18 mouse cellular contexts compared by ENCODE assay signal in the genomic region with DNA sequence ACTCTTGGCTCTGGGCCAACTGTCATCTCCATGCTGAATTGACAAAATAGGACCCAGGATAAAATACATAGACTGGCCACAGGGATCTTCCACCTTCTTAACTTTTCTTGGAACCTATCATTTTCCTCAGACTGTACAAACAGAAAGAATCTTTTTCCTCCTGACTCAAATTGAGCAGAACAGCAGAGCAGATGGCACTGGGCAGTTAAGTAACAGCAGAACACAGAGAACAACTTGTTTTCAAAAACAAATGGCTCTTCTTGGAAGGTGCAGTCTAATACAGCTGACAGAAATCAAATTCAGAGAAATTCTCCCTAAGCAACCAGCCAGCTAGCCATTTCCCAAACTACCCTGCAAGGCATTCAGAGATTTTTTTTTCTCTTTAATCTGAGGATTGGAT.
DNase-seq lines count a peak whose midpoint lies in the region; ATAC-seq lines count a peak whose summit lies in the region.
"Had no signal": no experiment of that assay in that cellular context is flagged by ENCODE, and none has a peak within 500 bp of the region (broad histone marks: within the 10 kb centered on the region; RNA-seq: fewer than 3 reads in every experiment).

No protein-coding gene starts in this region.

- H3K27me3 ChIP-seq in heart, embryonic 11.5 days (ENCODE audit: control insufficient read depth, insufficient read depth, low read length), result no peaks in the 10 kb centered on the region
- H3K27me3 ChIP-seq: lung, embryonic 15.5 days; neural tube, embryonic 12.5 days had no signal

- no peaks in the 10 kb centered on the region for H3K36me3 ChIP-seq in heart, embryonic 11.5 days (ENCODE audit: control insufficient read depth, insufficient read depth, low read length)
- H3K36me3 ChIP-seq: embryonic facial prominence, embryonic 10.5 days; lung, embryonic 15.5 days; neural tube, embryonic 12.5 days had no signal

- no peak overlapping the region for H3K27ac ChIP-seq in heart, embryonic 11.5 days (ENCODE audit: low read depth, low read length)
- H3K27ac ChIP-seq: embryonic facial prominence, embryonic 10.5 days; heart, adult 2 months; hindbrain, embryonic 14.5 days; lung, embryonic 15.5 days; neural tube, embryonic 12.5 days had no signal

- H3K9me3 ChIP-seq in heart, embryonic 11.5 days (replicated peaks; ENCODE audit: control insufficient read depth, low read length), result no peaks in the 10 kb centered on the region
- H3K9me3 ChIP-seq: embryonic facial prominence, embryonic 10.5 days; lung, embryonic 15.5 days; neural tube, embryonic 12.5 days had no signal

- H3K4me1 ChIP-seq in heart, embryonic 11.5 days (ENCODE audit: control insufficient read depth, insufficient read depth, low read length), result no peaks in the 10 kb centered on the region
- H3K4me1 ChIP-seq: embryonic facial prominence, embryonic 10.5 days; lung, embryonic 15.5 days; neural tube, embryonic 12.5 days had no signal

- H3K4me2 ChIP-seq in heart, embryonic 11.5 days, result no peak overlapping the region
- H3K4me2 ChIP-seq: hindbrain, embryonic 14.5 days; liver, embryonic 11.5 days; lung, embryonic 15.5 days; neural tube, embryonic 12.5 days had no signal

- H3K4me3 ChIP-seq in heart, embryonic 11.5 days (ENCODE audit: low read depth, low read length), result no peak overlapping the region
- H3K4me3 ChIP-seq: embryonic facial prominence, embryonic 10.5 days; erythroblast, embryonic 14.5 days; heart, adult 2 months; lung, embryonic 15.5 days; neural tube, embryonic 12.5 days had no signal

- no peak overlapping the region for H3K9ac ChIP-seq in heart, embryonic 11.5 days (ENCODE audit: low read depth, low read length)
- H3K9ac ChIP-seq: hindbrain, embryonic 14.5 days; lung, embryonic 15.5 days; neural tube, embryonic 12.5 days had no signal

- intact Hi-C loops in left cerebral cortex, postnatal 25 days (cut with DNase I), result no loop called here

- no peak for ATAC-seq in heart, embryonic 11.5 days (replicated peaks; ENCODE audit: insufficient number of reproducible peaks, low FRiP score, low TSS enrichment)
- ATAC-seq: intestine, postnatal 0 days had no signal

- peak; percentile 6 to 20 for DNase-seq in frontal cortex, postnatal 36 days (ENCODE audit: low spot score in 2 of 2)
- DNase-seq in frontal cortex, postnatal 14 days (ENCODE audit: low spot score in 2 of 2), result no peak
- peak; percentile 30 for DNase-seq in adipocyte (ENCODE audit: low spot score)
- DNase-seq in layer of hippocampus, adult 11-12 months (ENCODE audit: low spot score), result peak; percentile 55
- DNase-seq in left cerebral cortex, postnatal 25 days (ENCODE audit: low spot score in 2 of 2), result peak; percentile 33 to 48
- DNase-seq in adrenal gland, postnatal 4 days (ENCODE audit: low spot score in 2 of 2), result no peak
- DNase-seq: cerebellum, postnatal 25 days; heart, adult 2 months; heart, postnatal 10 days; kidney, postnatal 10 days had no signal

Comparison
In these comparisons a context has a peak if more than half of its experiments do, and no peak if none do; other contexts are left out.
1. DNase-seq: peak in frontal cortex, postnatal 36 days (2 of 2), adipocyte (single experiment), layer of hippocampus, adult 11-12 months (single experiment) and left cerebral cortex, postnatal 25 days (2 of 2); none in frontal cortex, postnatal 14 days (0 of 2) and adrenal gland, postnatal 4 days (0 of 2).